8 mouse cellular contexts compared by ENCODE assay signal in genomic region chr13:90885856-90886532, GRCm38 (mm10). TPM values are rescaled to one million over a fixed set of nuclear protein-coding genes. Genes with fewer than 3 reads are reported as not detected.
DNase-seq lines count a peak whose midpoint lies in the region; ATAC-seq and TF ChIP-seq lines count a peak whose summit lies in the region.

No protein-coding gene starts in this region.

- H3K36me3 ChIP-seq in kidney, embryonic 16.5 days (ENCODE audit: insufficient read depth, low read length): no peaks in the 10 kb centered on the region
- no peaks in the 10 kb centered on the region for H3K36me3 ChIP-seq in forebrain, embryonic 16.5 days (ENCODE audit: control insufficient read depth, insufficient read depth)
- no peaks in the 10 kb centered on the region for H3K36me3 ChIP-seq in hindbrain, postnatal 0 days (ENCODE audit: insufficient read depth, low read length)

- H3K27me3 ChIP-seq in kidney, embryonic 16.5 days (ENCODE audit: insufficient read depth, low read length): no peaks in the 10 kb centered on the region
- no peaks in the 10 kb centered on the region for H3K27me3 ChIP-seq in forebrain, embryonic 16.5 days (replicated peaks; ENCODE audit: control insufficient read depth, insufficient read depth, low read length)
- no peaks in the 10 kb centered on the region for H3K27me3 ChIP-seq in hindbrain, postnatal 0 days (ENCODE audit: insufficient read depth, low read length)

- H3K27ac ChIP-seq in kidney, embryonic 16.5 days (ENCODE audit: low read length): no peak overlapping the region
- H3K27ac ChIP-seq in forebrain, embryonic 16.5 days (ENCODE audit: low read length): no peak overlapping the region
- H3K27ac ChIP-seq in hindbrain, postnatal 0 days: no peak overlapping the region

- peaks cover 5% of the 10 kb centered on the region; the same call in 1 of the 2 replicates for H3K4me1 ChIP-seq in kidney, embryonic 16.5 days (ENCODE audit: insufficient read depth, low read length)
- H3K4me1 ChIP-seq in forebrain, embryonic 16.5 days (replicated peaks; ENCODE audit: control insufficient read depth, insufficient read depth, low read length): peaks cover 2% of the 10 kb centered on the region; the same call in 1 of the 2 replicates
- no peaks in the 10 kb centered on the region for H3K4me1 ChIP-seq in hindbrain, postnatal 0 days (ENCODE audit: insufficient read depth, low read length)

- no peak overlapping the region for H3K9ac ChIP-seq in kidney, embryonic 16.5 days (replicated peaks; ENCODE audit: low read length)
- no peak overlapping the region for H3K9ac ChIP-seq in forebrain, embryonic 16.5 days (replicated peaks; ENCODE audit: low read depth, low read length)
- no peak overlapping the region for H3K9ac ChIP-seq in hindbrain, postnatal 0 days (replicated peaks; ENCODE audit: low read length)

- ATAC-seq in kidney, embryonic 16.5 days (ENCODE audit: low FRiP score, low TSS enrichment): peak; percentile 57; the same call in 1 of the 2 replicates
- ATAC-seq in forebrain, embryonic 16.5 days: peak; percentile 29
- ATAC-seq in hindbrain, postnatal 0 days: no peak; the same call in 1 of the 2 replicates

- WGBS in kidney, embryonic 16.5 days: 50% methylated on average over 13 of the region's 13 CpGs
- 57% methylated on average over 13 of the region's 13 CpGs for WGBS in forebrain, embryonic 16.5 days
- 56% methylated on average over 13 of the region's 13 CpGs for WGBS in hindbrain, postnatal 0 days

- no peak for DNase-seq in kidney, postnatal 25 days
- no peak for DNase-seq in hindbrain, postnatal 0 days (ENCODE audit: low spot score)
- peak; percentile 21 for DNase-seq in lung, postnatal 36 days
- DNase-seq in thymus, postnatal 25 days: peak; percentile 2
- DNase-seq in cerebellum, postnatal 14 days: no peak
- no peak for DNase-seq in right cerebral cortex, adult 2 months (ENCODE audit: low spot score in 2 of 2)

- H3K4me2 ChIP-seq in kidney, embryonic 16.5 days (replicated peaks; ENCODE audit: low read depth, low read length): peak overlapping the region; percentile 74
- H3K4me2 ChIP-seq in forebrain, embryonic 16.5 days (ENCODE audit: low read length): peak overlapping the region; percentile 50
- peak overlapping the region; percentile 80 for H3K4me2 ChIP-seq in hindbrain, postnatal 0 days (ENCODE audit: low read depth, low read length)

- TF ChIP-seq CTCF in hindbrain, postnatal 0 days (IDR thresholded peaks at IDR 0.05; ENCODE audit: low read depth): no peak

- H3K4me3 ChIP-seq in kidney, embryonic 16.5 days (ENCODE audit: low read length): peak overlapping the region; percentile 52
- peak overlapping the region; percentile 25 for H3K4me3 ChIP-seq in forebrain, embryonic 16.5 days (replicated peaks; ENCODE audit: low read length)
- H3K4me3 ChIP-seq in hindbrain, postnatal 0 days (ENCODE audit: low read length): peak overlapping the region; percentile 34

- H3K9me3 ChIP-seq in kidney, embryonic 16.5 days (ENCODE audit: low read length): no peaks in the 10 kb centered on the region
- no peaks in the 10 kb centered on the region for H3K9me3 ChIP-seq in forebrain, embryonic 16.5 days (ENCODE audit: control insufficient read depth, low read length)
- no peaks in the 10 kb centered on the region for H3K9me3 ChIP-seq in hindbrain, postnatal 0 days (ENCODE audit: low read length)

RNA-seq across cellular contexts. Expression of gene Atp6ap1l, which starts 19.2 kb away (rescaled TPM):
- not detected in 2 replicates for polyA plus RNA-seq in kidney, embryonic 16.5 days (2015; fragmentation: Nextera tagmentation; extraction: Ambion mirVana)
- 4.2 and 4.3 TPM in 2 replicates for polyA plus RNA-seq in forebrain, embryonic 16.5 days (2015; fragmentation: Nextera tagmentation; extraction: Ambion mirVana)
- 0.21 TPM in 1 of 2 replicates, not detected in the other for total RNA-seq in hindbrain, postnatal 0 days (2014; rRNA removed)
- polyA plus RNA-seq in hindbrain, postnatal 0 days (2015; fragmentation: Nextera tagmentation; extraction: Ambion mirVana): 0.86 and 0.87 TPM in 2 replicates

RNA-seq across cellular contexts. Expression of gene Rps23, which starts 36.8 kb away (rescaled TPM):
- polyA plus RNA-seq in kidney, embryonic 16.5 days (2015; fragmentation: Nextera tagmentation; extraction: Ambion mirVana): 151 and 177 TPM in 2 replicates
- polyA plus RNA-seq in forebrain, embryonic 16.5 days (2015; fragmentation: Nextera tagmentation; extraction: Ambion mirVana): 114 and 136 TPM in 2 replicates
- 133 and 170 TPM in 2 replicates for total RNA-seq in hindbrain, postnatal 0 days (2014; rRNA removed)
- polyA plus RNA-seq in hindbrain, postnatal 0 days (2015; fragmentation: Nextera tagmentation; extraction: Ambion mirVana): 146 and 154 TPM in 2 replicates

Comparison
In these comparisons a context has a peak if more than half of its experiments do, and no peak if none do; other contexts are left out.
1. DNase-seq: peak in lung, postnatal 36 days (single experiment) and thymus, postnatal 25 days (single experiment); none in kidney, postnatal 25 days (0 of 2), hindbrain, postnatal 0 days (single experiment), cerebellum, postnatal 14 days (0 of 2) and right cerebral cortex, adult 2 months (0 of 2).
2. Peak in every context shown above with its lines, with median percentiles within 50 percentile points of each other: H3K4me2 ChIP-seq and H3K4me3 ChIP-seq.